Mouse (Mus musculus) gastrocnemius, adult 2 months (tissue): Measurements from ENCODE around the gene Fmo1. TPM values are rescaled to one million over a fixed set of nuclear protein-coding genes. Genes with fewer than 3 reads are reported as not detected.

Experiments
- DNase-seq: peaks from one replicate; pipeline ENCODE4 v3.0.0; 2022
- H3K27ac ChIP-seq: fragments of 200-600 bp; 2 replicates; pipeline ENCODE4 v1.8.1; 2022; ENCODE audit warnings: mild to moderate bottlenecking
- H3K4me3 ChIP-seq: fragments of 200-600 bp; 2 replicates; pipeline ENCODE4 v1.8.1; 2022; ENCODE audit warnings: mild to moderate bottlenecking, moderate library complexity
- CTCF ChIP-seq: fragments of 200-600 bp; IDR thresholded peaks from 2 replicates; pipeline ENCODE4 v1.8.1; 2022; ENCODE audit warnings: antibody characterized with exemption, mild to moderate bottlenecking, moderate library complexity
- intact Hi-C: fragments of 180-260 bp; cut with DNase I; formaldehyde crosslinking; loops from one replicate; pipeline ENCODE4 v1.15.1; 2025
- total RNA-seq, 2 experiments: library from RNA; stranded (reverse); gene quantifications; 2 replicates each; pipeline ENCODE4 v1.2.3; 2021

Fmo1 gene
- total RNA-seq, 2 experiments from 2014 or later: 13.4 to 14.1 TPM

- peak overlapping the region; percentile 81 for H3K27ac ChIP-seq
- H3K4me3 ChIP-seq: peak overlapping the region; percentile 78
- TF ChIP-seq CTCF: no peak
- intact Hi-C loops: no loop called here
- DNase-seq: no peak
Observed at GRCm38 (mm10) chr1:162857766-162858747, 8.4 kb downstream of the Fmo1 start.

GRCm38 (mm10) chr1:162853812-162854482 lies 12.5 kb downstream of the Fmo1 start:
- no peak for DNase-seq
- intact Hi-C loops: no loop called here
- no peak for TF ChIP-seq CTCF
- Histone ChIP-seq H3K27ac (no peak overlapping the region), H3K4me3 (no peak overlapping the region)

GRCm38 (mm10) chr1:162847554-162847953 lies 18.9 kb downstream of the Fmo1 start:
- Histone ChIP-seq H3K4me3 (no peak overlapping the region), H3K27ac (no peak overlapping the region)
- TF ChIP-seq CTCF: peak; percentile 45
- intact Hi-C loops: no loop called here
- DNase-seq: no peak

GRCm38 (mm10) chr1:162840211-162840610 lies 26.2 kb downstream of the Fmo1 start:
- Histone ChIP-seq H3K27ac (no peak overlapping the region), H3K4me3 (no peak overlapping the region)
- intact Hi-C loops: no loop called here
- no peak for TF ChIP-seq CTCF
- DNase-seq: no peak

GRCm38 (mm10) chr1:162838976-162839375 lies 27.4 kb downstream of the Fmo1 start:
- no peak for DNase-seq
- H3K27ac ChIP-seq: no peak overlapping the region
- no peak overlapping the region for H3K4me3 ChIP-seq
- no peak for TF ChIP-seq CTCF
- intact Hi-C loops: no loop called here

- intact Hi-C loops: no loop called here
- Histone ChIP-seq H3K27ac (no peak overlapping the region), H3K4me3 (no peak overlapping the region)
- no peak for DNase-seq
- TF ChIP-seq CTCF: no peak
Observed at GRCm38 (mm10) chr1:162834342-162834741, 32.1 kb downstream of the Fmo1 start.

- Histone ChIP-seq H3K27ac (no peak overlapping the region), H3K4me3 (no peak overlapping the region)
- DNase-seq: no peak
- intact Hi-C loops: no loop called here
- TF ChIP-seq CTCF: no peak
Observed at GRCm38 (mm10) chr1:162832574-162832953, 33.8 kb downstream of the Fmo1 start.

GRCm38 (mm10) chr1:162831838-162832573 lies 34.4 kb downstream of the Fmo1 start:
- DNase-seq: no peak
- no peak overlapping the region for H3K27ac ChIP-seq
- intact Hi-C loops: no loop called here
- no peak for TF ChIP-seq CTCF
- H3K4me3 ChIP-seq: no peak overlapping the region

GRCm38 (mm10) chr1:162819280-162819679 lies 47.1 kb downstream of the Fmo1 start:
- DNase-seq: no peak
- intact Hi-C loops: no loop called here
- Histone ChIP-seq H3K27ac (no peak overlapping the region), H3K4me3 (no peak overlapping the region)
- no peak for TF ChIP-seq CTCF

- intact Hi-C loops: no loop called here
- no peak for TF ChIP-seq CTCF
- no peak overlapping the region for H3K4me3 ChIP-seq
- H3K27ac ChIP-seq: no peak overlapping the region
- no peak for DNase-seq
Observed at GRCm38 (mm10) chr1:162815381-162816127, 50.9 kb downstream of the Fmo1 start.

GRCm38 (mm10) chr1:162814932-162815331 lies 51.5 kb downstream of the Fmo1 start:
- no peak for DNase-seq
- TF ChIP-seq CTCF: no peak
- Histone ChIP-seq H3K27ac (no peak overlapping the region), H3K4me3 (no peak overlapping the region)
- intact Hi-C loops: loop anchor here (5.0 kb wide), 1 partner anchor 257 kb away; no protein-coding TSS in a partner anchor

- DNase-seq: peak; percentile 43
- peak within 1 kb of the TSS; percentile 53 for H3K4me3 ChIP-seq
- peak; percentile 69 for TF ChIP-seq CTCF
- intact Hi-C loops: loop anchor here (5.0 kb wide), 1 partner anchor 259 kb away; no protein-coding TSS in a partner anchor
- no peak within 1 kb of the TSS for H3K27ac ChIP-seq
Observed at GRCm38 (mm10) chr1:162813836-162814156, 52.6 kb downstream of the Fmo1 start, which contains the start of gene Fmo4. Gene Fmo4, minus strand, starts transcription at chr1:162813972.
